Comparison of ENCODE assay signal across 20 mouse cellular contexts in genomic region chr17:9484098-9484497, GRCm38 (mm10).
DNase-seq lines count a peak whose midpoint lies in the region; ATAC-seq and TF ChIP-seq lines count a peak whose summit lies in the region.
"Had no signal": no experiment of that assay in that cellular context is flagged by ENCODE, and none has a peak within 500 bp of the region (broad histone marks: within the 10 kb centered on the region; RNA-seq: fewer than 3 reads in every experiment).

No protein-coding gene starts in this region.

- H3K79me2 ChIP-seq in heart, adult 2 months (replicated peaks; ENCODE audit: control insufficient read depth, insufficient read depth, low read length): no peaks in the 10 kb centered on the region

- H3K4me2 ChIP-seq in heart, embryonic 11.5 days: no peak overlapping the region
- H3K4me2 ChIP-seq: limb, embryonic 15.5 days; midbrain, embryonic 15.5 days had no signal

- intact Hi-C loops in heart, adult 2 months (cut with DNase I): no loop called here

- peak; percentile 25 for TF ChIP-seq CTCF in heart, adult 2 months (IDR thresholded peaks at IDR 0.05)
- peak; percentile 25; the same call in 1 of the 2 replicates for TF ChIP-seq CTCF in lung, adult 2 months (IDR thresholded peaks at IDR 0.05; ENCODE audit: insufficient read depth, low read length)
- 0 out of 2 replicates have a peak, but pooled peaks have one; percentile 11 for TF ChIP-seq CTCF in embryonic fibroblast, embryonic 13.5 days (IDR thresholded peaks at IDR 0.05; ENCODE audit: borderline replicate concordance, insufficient read depth, low read length)

- no peaks in the 10 kb centered on the region for H3K4me1 ChIP-seq in heart, adult 2 months (ENCODE audit: control insufficient read depth, insufficient read depth, low read length)
- no peaks in the 10 kb centered on the region for H3K4me1 ChIP-seq in heart, embryonic 11.5 days (ENCODE audit: control insufficient read depth, insufficient read depth, low read length)
- no peaks in the 10 kb centered on the region for H3K4me1 ChIP-seq in lung, adult 2 months (ENCODE audit: control insufficient read depth, insufficient read depth, low read length)
- H3K4me1 ChIP-seq in ES-E14 (ENCODE audit: control insufficient read depth in 2 of 2, insufficient read depth in 2 of 2, low read length in 2 of 2, poor library complexity in 1 of 2): no peaks in the 10 kb centered on the region
- H3K4me1 ChIP-seq in embryonic fibroblast, embryonic 13.5 days (ENCODE audit: control insufficient read depth, insufficient read depth, low read length): no peaks in the 10 kb centered on the region
- H3K4me1 ChIP-seq: heart, embryonic 10.5 days; limb, embryonic 15.5 days; midbrain, embryonic 15.5 days had no signal

- DNase-seq in heart, adult 2 months: no peak
- DNase-seq in lung, adult 2 months: no peak
- DNase-seq in lung, postnatal 36 days: no peak
- peak; percentile 19 for DNase-seq in ES-E14 (ENCODE audit: low read depth, low spot score)
- DNase-seq in left cerebral cortex, adult 9 months (ENCODE audit: low spot score in 2 of 2): no peak
- DNase-seq: cerebellum, adult 9-10 months; embryo, embryonic 11 days; gastrocnemius, postnatal 14 days; heart, postnatal 36 days; thymus, postnatal 25 days had no signal

- in situ Hi-C loops in ES-E14 (cut with MboI; ENCODE audit: low sequenced_read_pairs in 2 of 2, unreplicated experiment in 2 of 2): no loop called here

- no peak overlapping the region for H3K27ac ChIP-seq in heart, adult 2 months
- no peak overlapping the region for H3K27ac ChIP-seq in heart, embryonic 11.5 days (ENCODE audit: low read depth, low read length)
- H3K27ac ChIP-seq in ES-E14 (ENCODE audit: insufficient read depth, low read depth, low read length, poor library complexity, severe bottlenecking): no peak overlapping the region
- no peak overlapping the region for H3K27ac ChIP-seq in embryonic fibroblast, embryonic 13.5 days (ENCODE audit: insufficient read depth, low read length)
- H3K27ac ChIP-seq: heart, embryonic 10.5 days; hindbrain, postnatal 0 days; limb, embryonic 15.5 days; macrophage; midbrain, embryonic 15.5 days had no signal

- ATAC-seq in heart, embryonic 11.5 days (replicated peaks; ENCODE audit: insufficient number of reproducible peaks, low FRiP score, low TSS enrichment): no peak
- no peak for ATAC-seq in megakaryocyte, adult 5-6 weeks (ENCODE audit: poor library complexity, severe bottlenecking)
- ATAC-seq: forebrain, embryonic 16.5 days; hindbrain, postnatal 0 days; midbrain, embryonic 15.5 days had no signal

- H3K4me3 ChIP-seq in heart, adult 2 months: no peak overlapping the region
- no peak overlapping the region for H3K4me3 ChIP-seq in heart, embryonic 11.5 days (ENCODE audit: low read depth, low read length)
- no peak overlapping the region for H3K4me3 ChIP-seq in lung, adult 2 months (replicated peaks; ENCODE audit: extremely low read depth, low read depth, low read length)
- H3K4me3 ChIP-seq in ES-E14 (ENCODE audit: insufficient read depth in 1 of 2, low read depth in 1 of 2, low read length in 2 of 2, poor library complexity in 1 of 2, severe bottlenecking in 1 of 2): no peak overlapping the region
- no peak overlapping the region for H3K4me3 ChIP-seq in embryonic fibroblast, embryonic 13.5 days (ENCODE audit: insufficient read depth, low read length)
- H3K4me3 ChIP-seq: erythroblast, embryonic 14.5 days; heart, embryonic 10.5 days; limb, embryonic 15.5 days; midbrain, embryonic 15.5 days had no signal

- WGBS in heart, adult 2 months: 63% methylated on average over 7 of the region's 7 CpGs
- WGBS in heart, embryonic 11.5 days (ENCODE audit: insufficient replicate concordance): 62% methylated on average over 7 of the region's 7 CpGs
- 68% methylated on average over 7 of the region's 7 CpGs for WGBS in lung, adult 2 months

- H3K36me3 ChIP-seq in heart, adult 2 months (ENCODE audit: control insufficient read depth, insufficient read depth, low read length): no peaks in the 10 kb centered on the region
- H3K36me3 ChIP-seq in heart, embryonic 11.5 days (ENCODE audit: control insufficient read depth, insufficient read depth, low read length): no peaks in the 10 kb centered on the region
- no peaks in the 10 kb centered on the region for H3K36me3 ChIP-seq in ES-E14 (ENCODE audit: control insufficient read depth, insufficient read depth, low read length, poor library complexity, severe bottlenecking)
- H3K36me3 ChIP-seq: heart, embryonic 10.5 days; limb, embryonic 15.5 days; midbrain, embryonic 15.5 days had no signal

- TF ChIP-seq POLR2A in heart, adult 2 months (IDR thresholded peaks at IDR 0.05; ENCODE audit: insufficient read depth, low read depth, low read length): no peak
- TF ChIP-seq POLR2A in lung, adult 2 months (IDR thresholded peaks at IDR 0.05; ENCODE audit: borderline replicate concordance, extremely low read depth, low read depth, low read length): no peak
- no peak for TF ChIP-seq POLR2A in embryonic fibroblast, embryonic 13.5 days (IDR thresholded peaks at IDR 0.05; ENCODE audit: low read depth, low read length)

- H3K9ac ChIP-seq in heart, adult 2 months (ENCODE audit: low read depth, low read length): no peak overlapping the region
- H3K9ac ChIP-seq in heart, embryonic 11.5 days (ENCODE audit: low read depth, low read length): no peak overlapping the region
- no peak overlapping the region for H3K9ac ChIP-seq in ES-E14 (ENCODE audit: insufficient read depth, low read depth, low read length, poor library complexity, severe bottlenecking)
- H3K9ac ChIP-seq: limb, embryonic 15.5 days; midbrain, embryonic 15.5 days had no signal

- H3K27me3 ChIP-seq in heart, adult 2 months (ENCODE audit: control insufficient read depth, insufficient read depth, low read length): no peaks in the 10 kb centered on the region
- H3K27me3 ChIP-seq in heart, embryonic 11.5 days (ENCODE audit: control insufficient read depth, insufficient read depth, low read length): no peaks in the 10 kb centered on the region
- H3K27me3 ChIP-seq: limb, embryonic 15.5 days; midbrain, embryonic 15.5 days had no signal

- no peak for TF ChIP-seq EP300 in heart, adult 2 months (IDR thresholded peaks at IDR 0.05; ENCODE audit: insufficient read depth, low read depth, low read length)

- H3K9me3 ChIP-seq in heart, embryonic 11.5 days (replicated peaks; ENCODE audit: control insufficient read depth, low read length): no peaks in the 10 kb centered on the region
- no peaks in the 10 kb centered on the region for H3K9me3 ChIP-seq in ES-E14 (ENCODE audit: control insufficient read depth, insufficient read depth, low read depth, low read length)
- H3K9me3 ChIP-seq: heart, embryonic 10.5 days; limb, embryonic 15.5 days; midbrain, embryonic 15.5 days had no signal

TF ChIP-seq in ES-E14, 5 proteins besides CTCF, POLR2A, EP300 and RAD21:
- no peak for TF ChIP-seq CHD2 (IDR thresholded peaks at IDR 0.05; ENCODE audit: low read depth, low read length)
- no peak for TF ChIP-seq MAFK (IDR thresholded peaks at IDR 0.05; ENCODE audit: insufficient read depth, low read depth, low read length)
- TF ChIP-seq ZNF384 (IDR thresholded peaks at IDR 0.05; ENCODE audit: low read depth, low read length): no peak
- TF ChIP-seq HCFC1 (IDR thresholded peaks at IDR 0.05; ENCODE audit: borderline replicate concordance, insufficient read depth, low read length): no peak
- TF ChIP-seq ZC3H11A (IDR thresholded peaks at IDR 0.05; ENCODE audit: borderline replicate concordance, low read depth, low read length): no peak
